Mouse (Mus musculus) limb, embryonic 11.5 days (tissue): ENCODE measurements at regions not wholly inside any gene's neighbourhood (a gene's known extent, or its start where the extent isn't known, plus 50 kb on each side); places are given as distances from the start of the nearest gene placed in this dataset.

Experiments
- ATAC-seq: fragments of 200-750 bp; cut with Nextera tagmentation; 2 replicates; pipeline ENCODE4 v1.8.0; 2017; ENCODE audit warnings: low read depth; ENCODE audit not compliant: insufficient number of reproducible peaks, low FRiP score, low TSS enrichment
- DNase-seq: peaks from one replicate; pipeline ENCODE4 v3.0.0-alpha.2; 2015; ENCODE audit warnings: low spot score
- H3K27ac ChIP-seq: fragments of 300-500 bp; sonication (generic); replicated peaks from 2 replicates; pipeline ENCODE4 v1.5.1; 2014; ENCODE audit warnings: low read depth, mild to moderate bottlenecking, low read length
- H3K27me3 ChIP-seq: fragments of 300-500 bp; sonication (generic); 2 replicates; pipeline ENCODE4 v1.6.1; 2014; ENCODE audit warnings: mild to moderate bottlenecking, low read length, mixed read lengths; ENCODE audit not compliant: control insufficient read depth, insufficient read depth
- H3K36me3 ChIP-seq: fragments of 300-500 bp; sonication (generic); 2 replicates; pipeline ENCODE4 v1.6.1; 2014; ENCODE audit warnings: mild to moderate bottlenecking, low read length, moderate library complexity, mixed read lengths; ENCODE audit not compliant: control insufficient read depth, insufficient read depth
- H3K4me1 ChIP-seq: fragments of 300-500 bp; sonication (generic); 2 replicates; pipeline ENCODE4 v1.6.1; 2014; ENCODE audit warnings: low read length, mixed read lengths; ENCODE audit not compliant: control insufficient read depth, insufficient read depth
- H3K4me2 ChIP-seq: fragments of 300-500 bp; sonication (generic); 2 replicates; pipeline ENCODE4 v1.6.1; 2014; ENCODE audit warnings: low read depth, mild to moderate bottlenecking, moderate library complexity; ENCODE audit not compliant: severe bottlenecking
- H3K4me3 ChIP-seq: fragments of 300-500 bp; sonication (generic); 2 replicates; pipeline ENCODE4 v1.5.1; 2014; ENCODE audit warnings: low read depth, low read length
- H3K9ac ChIP-seq: fragments of 300-500 bp; sonication (generic); 2 replicates; pipeline ENCODE4 v1.6.1; 2014; ENCODE audit warnings: mild to moderate bottlenecking, low read length
- H3K9me3 ChIP-seq: fragments of 300-500 bp; sonication (generic); 2 replicates; pipeline ENCODE4 v1.6.1; 2016; ENCODE audit warnings: low read length; ENCODE audit not compliant: control insufficient read depth
- WGBS: fragments of 180-500 bp; shearing (Covaris S2); extraction: QIAGEN DNeasy Blood & Tissue Kit; methylation state at CpG from one replicate; pipeline ENCODE4 v1.1.7; 2014; 5-methylcytosine and 5-hydroxymethylcytosine counted together

DNA sequence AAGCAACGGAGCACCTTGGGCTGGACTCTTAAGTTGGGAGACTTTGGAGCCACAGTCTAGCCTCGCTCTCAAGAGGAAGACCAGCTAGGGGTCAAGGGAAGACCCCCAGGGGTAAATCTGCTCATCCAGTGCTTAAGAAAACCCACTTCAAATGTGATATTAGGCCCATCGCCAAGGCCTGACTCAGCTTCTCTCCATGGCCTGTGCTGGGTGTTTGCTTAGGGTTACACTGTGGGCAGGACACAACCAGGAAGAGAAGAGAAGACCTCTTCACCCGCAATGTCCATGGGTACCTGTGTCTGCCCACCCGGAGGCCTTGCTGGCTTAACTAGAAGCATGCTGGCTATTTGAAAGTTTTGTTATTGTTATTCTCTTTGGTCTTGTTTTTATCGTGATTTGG lies 151.0 kb upstream of the Tmc1 start:
- H3K27ac ChIP-seq: no peak overlapping the region
- 90% methylated on average over 6 of the region's 6 CpGs for WGBS
- ATAC-seq: no peak

DNA sequence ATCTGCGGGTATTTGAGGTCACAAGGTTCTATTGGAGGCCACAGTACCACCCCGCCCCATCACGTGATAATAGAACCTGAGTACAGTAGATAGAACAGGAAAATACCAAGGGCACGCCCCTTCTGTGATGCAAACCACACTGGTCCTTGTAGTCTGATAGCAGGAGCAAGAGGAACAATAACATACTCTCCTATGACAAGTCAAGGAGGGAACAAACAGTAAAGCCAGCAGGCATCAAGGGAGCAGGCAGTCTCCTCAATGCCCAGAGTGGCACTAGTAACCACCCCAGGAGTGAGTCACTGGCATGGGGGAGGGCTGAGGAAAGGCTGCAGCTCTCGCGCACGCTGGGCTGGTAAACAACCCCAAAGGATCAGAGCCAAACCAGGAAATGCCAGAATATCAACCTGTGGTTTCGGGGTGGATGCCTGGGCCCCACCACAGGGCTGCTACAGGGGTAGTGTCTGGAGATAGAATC lies 150.5 kb upstream of the Tmc1 start:
- DNase-seq (no peak), ATAC-seq (no peak)
- WGBS: 84% methylated on average over 8 of the region's 8 CpGs
- Histone ChIP-seq H3K27me3 (no peaks in the 10 kb centered on the region), H3K36me3 (no peaks in the 10 kb centered on the region), H3K4me2 (no peak overlapping the region), H3K9me3 (no peaks in the 10 kb centered on the region), H3K4me1 (no peaks in the 10 kb centered on the region), H3K27ac (no peak overlapping the region), H3K9ac (no peak overlapping the region), H3K4me3 (no peak overlapping the region)

More for the DNA sequence above, 151.0 kb upstream of the Tmc1 start:
- no peak overlapping the region for H3K4me3 ChIP-seq
- no peaks in the 10 kb centered on the region for H3K9me3 ChIP-seq
- no peak overlapping the region for H3K9ac ChIP-seq
- H3K4me1 ChIP-seq: no peaks in the 10 kb centered on the region
- no peaks in the 10 kb centered on the region for H3K36me3 ChIP-seq
- no peak overlapping the region for H3K4me2 ChIP-seq
- no peak for DNase-seq
- H3K27me3 ChIP-seq: no peaks in the 10 kb centered on the region

DNA sequence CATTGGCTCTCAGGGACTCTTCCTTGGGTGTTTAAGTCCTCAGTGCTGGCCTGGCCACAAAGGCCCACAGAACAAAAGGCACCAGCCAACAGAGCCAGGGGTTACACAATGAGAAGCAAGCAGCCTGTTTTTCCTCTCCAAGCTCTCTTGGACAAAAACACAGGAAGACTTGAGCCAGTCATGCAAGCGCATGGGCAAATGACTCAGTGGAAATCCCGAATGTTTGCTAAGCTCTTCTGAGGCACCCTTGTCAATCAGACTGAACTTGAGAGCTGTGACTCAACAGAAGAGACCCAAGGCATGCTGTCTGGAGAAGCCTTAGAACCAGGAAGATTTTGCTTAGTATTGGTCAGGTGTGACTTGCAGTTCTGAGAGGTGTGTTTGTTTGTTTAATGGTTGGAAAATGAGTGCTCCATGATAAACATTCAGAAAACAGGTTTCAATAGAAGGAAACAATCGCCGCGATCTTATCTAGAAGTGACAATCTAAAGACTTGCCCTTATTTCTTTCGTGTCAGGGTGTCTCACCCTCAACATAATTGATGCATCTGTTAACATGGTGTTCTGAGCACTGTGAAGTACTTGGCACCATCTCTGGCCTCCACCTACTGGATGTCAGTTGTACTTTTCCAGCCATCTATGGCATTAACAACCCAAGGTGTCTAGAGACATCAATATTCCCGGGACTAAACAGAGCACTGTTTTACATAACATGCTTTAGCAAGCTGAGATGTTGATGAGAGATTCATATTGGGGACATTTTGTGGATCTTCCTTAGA lies 124.0 kb upstream of the Tmc1 start:
- Histone ChIP-seq H3K4me1 (no peaks in the 10 kb centered on the region), H3K4me2 (no peak overlapping the region), H3K9ac (no peak overlapping the region), H3K27me3 (no peaks in the 10 kb centered on the region), H3K27ac (no peak overlapping the region), H3K36me3 (no peaks in the 10 kb centered on the region), H3K9me3 (no peaks in the 10 kb centered on the region), H3K4me3 (no peak overlapping the region)
- WGBS: 86% methylated on average over 7 of the region's 7 CpGs
- ATAC-seq (no peak), DNase-seq (no peak)

DNA sequence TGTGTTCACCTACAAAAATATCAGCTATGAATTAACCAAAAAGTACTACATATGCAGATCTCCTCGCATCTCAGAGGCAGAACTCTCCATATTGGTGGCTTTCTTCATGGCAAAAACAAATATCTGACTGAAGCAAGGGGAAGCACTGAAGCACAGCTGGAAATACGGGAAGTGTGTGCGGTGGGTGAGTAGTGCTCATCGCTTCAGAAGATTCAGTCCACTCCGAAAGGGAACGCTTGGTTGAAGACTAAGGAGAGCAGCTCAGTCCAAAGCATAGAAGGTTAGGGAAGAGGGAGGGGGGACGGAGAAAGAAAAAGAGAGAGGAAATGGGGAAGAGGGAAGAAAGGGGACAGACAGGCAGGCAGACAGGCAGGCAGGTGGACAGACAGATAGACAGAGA lies 114.4 kb upstream of the Tmc1 start:
- Histone ChIP-seq H3K9me3 (no peaks in the 10 kb centered on the region), H3K9ac (no peak overlapping the region), H3K27me3 (no peaks in the 10 kb centered on the region), H3K4me1 (no peaks in the 10 kb centered on the region), H3K27ac (no peak overlapping the region), H3K4me2 (no peak overlapping the region), H3K4me3 (no peak overlapping the region), H3K36me3 (no peaks in the 10 kb centered on the region)
- DNase-seq (no peak), ATAC-seq (no peak)
- 93% methylated on average over 7 of the region's 7 CpGs for WGBS

DNA sequence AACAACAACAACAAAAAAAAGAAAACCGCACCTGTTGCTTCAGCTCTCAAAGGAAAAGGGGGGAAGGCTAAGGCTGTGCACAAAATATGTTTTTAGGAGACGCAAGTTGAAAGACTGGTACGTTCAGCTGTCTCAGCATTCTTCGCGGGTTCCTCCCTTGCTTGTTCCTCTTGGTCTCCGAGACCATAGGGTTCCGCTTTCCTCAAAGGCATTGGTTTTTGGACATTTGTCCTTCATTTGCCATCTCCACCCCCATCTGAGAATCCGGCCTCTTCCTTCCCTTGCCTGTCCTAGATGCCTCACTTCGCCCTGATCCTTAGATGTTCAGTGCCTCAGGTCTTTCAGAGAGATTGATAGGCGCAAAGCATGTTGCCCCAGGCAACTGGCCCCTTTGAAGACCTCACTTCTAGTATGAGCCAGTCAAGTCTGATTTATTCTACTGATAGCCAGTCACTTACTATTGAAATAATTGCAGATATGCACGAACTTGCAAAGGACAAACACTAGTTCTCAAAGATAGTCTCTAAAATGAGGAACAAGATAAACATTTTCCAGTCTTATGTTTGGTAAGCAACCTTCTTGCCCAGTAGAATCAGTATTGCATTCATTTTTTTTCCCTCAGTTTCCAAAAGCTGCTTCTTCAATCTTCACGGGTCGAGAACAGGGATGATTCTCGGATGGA lies 112.6 kb upstream of the Tmc1 start:
- no peaks in the 10 kb centered on the region for H3K4me1 ChIP-seq
- H3K9me3 ChIP-seq: no peaks in the 10 kb centered on the region
- no peaks in the 10 kb centered on the region for H3K27me3 ChIP-seq
- no peak overlapping the region for H3K4me2 ChIP-seq
- H3K9ac ChIP-seq: no peak overlapping the region
- ATAC-seq: no peak
- H3K36me3 ChIP-seq: no peaks in the 10 kb centered on the region
- H3K4me3 ChIP-seq: no peak overlapping the region
- H3K27ac ChIP-seq: no peak overlapping the region
- WGBS: 86% methylated on average over 14 of the region's 14 CpGs
- DNase-seq: no peak

DNA sequence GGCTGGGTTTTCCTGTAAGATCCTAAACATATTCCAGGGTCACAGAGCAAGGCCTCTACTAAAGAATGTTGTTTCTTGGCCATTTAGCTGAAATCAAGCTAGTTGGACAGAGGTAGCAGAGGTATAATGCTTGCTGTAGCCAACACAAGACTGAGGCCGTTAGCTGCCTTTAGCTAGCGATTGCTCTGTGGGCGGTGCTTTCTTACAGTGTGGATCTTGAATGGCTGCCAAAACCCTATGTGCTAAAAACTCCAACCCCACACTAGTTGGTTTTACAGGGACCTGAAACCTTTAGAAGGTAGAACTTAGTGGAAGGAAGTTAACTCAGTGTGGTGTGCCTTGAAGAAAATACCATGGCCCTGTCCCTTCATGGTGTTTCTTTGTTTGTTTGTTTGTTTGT lies 110.9 kb upstream of the Tmc1 start:
- 88% methylated on average over 3 of the region's 3 CpGs for WGBS
- Histone ChIP-seq H3K36me3 (no peaks in the 10 kb centered on the region), H3K27ac (no peak overlapping the region), H3K4me1 (no peaks in the 10 kb centered on the region), H3K9ac (no peak overlapping the region), H3K27me3 (no peaks in the 10 kb centered on the region), H3K4me2 (no peak overlapping the region), H3K4me3 (no peak overlapping the region), H3K9me3 (no peaks in the 10 kb centered on the region)
- ATAC-seq (no peak), DNase-seq (no peak)

DNA sequence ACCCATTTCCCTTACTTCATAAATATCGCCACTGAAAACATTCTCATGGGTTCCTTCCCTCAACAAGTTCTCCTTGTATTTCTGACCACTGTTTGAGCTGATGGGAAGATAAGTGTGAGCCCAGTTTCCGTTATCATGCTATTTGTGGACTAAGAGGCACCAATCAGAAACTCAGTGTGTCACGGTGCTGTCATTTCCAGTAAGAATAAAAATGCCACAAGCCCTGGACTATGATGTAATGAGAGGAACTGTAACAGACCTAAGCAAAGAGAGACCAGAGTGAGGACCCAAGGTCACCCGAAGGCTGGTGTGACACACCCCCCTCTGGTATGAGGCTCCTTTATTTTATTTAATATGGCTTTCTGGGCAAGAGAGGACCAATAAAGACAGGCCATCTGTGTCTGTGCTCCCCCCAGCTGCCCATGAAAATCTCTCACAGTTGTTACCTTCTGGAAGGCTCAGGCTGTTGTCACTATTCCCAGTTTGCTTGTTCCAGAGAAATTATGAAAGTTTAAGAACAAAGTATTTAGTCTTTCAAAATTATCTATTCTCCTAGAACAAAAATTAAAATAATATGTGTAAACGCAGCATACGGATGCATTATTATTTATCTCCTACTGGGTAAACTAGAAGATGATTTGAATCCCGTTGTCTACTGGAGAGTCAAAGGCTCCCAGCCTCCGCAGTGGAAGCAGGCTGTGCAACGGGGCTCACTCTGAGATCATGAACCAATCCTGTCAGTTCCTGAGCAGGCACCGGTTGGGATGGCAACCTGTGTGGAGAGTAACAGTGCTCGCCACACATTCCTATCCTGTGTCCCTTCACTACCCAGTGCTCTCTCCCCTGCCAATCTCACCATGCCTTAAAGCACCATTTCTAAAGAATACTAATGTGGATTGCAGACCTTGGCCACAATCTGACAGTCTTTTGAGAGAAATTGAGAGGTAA lies 99.9 kb upstream of the Tmc1 start:
- H3K9me3 ChIP-seq: no peaks in the 10 kb centered on the region
- 87% methylated on average over 11 of the region's 11 CpGs for WGBS
- H3K4me1 ChIP-seq: no peaks in the 10 kb centered on the region
- no peak overlapping the region for H3K9ac ChIP-seq
- DNase-seq (no peak), ATAC-seq (no peak)
- H3K4me2 ChIP-seq: no peak overlapping the region
- H3K27ac ChIP-seq: no peak overlapping the region
- no peak overlapping the region for H3K4me3 ChIP-seq
- no peaks in the 10 kb centered on the region for H3K27me3 ChIP-seq
- H3K36me3 ChIP-seq: no peaks in the 10 kb centered on the region

DNA sequence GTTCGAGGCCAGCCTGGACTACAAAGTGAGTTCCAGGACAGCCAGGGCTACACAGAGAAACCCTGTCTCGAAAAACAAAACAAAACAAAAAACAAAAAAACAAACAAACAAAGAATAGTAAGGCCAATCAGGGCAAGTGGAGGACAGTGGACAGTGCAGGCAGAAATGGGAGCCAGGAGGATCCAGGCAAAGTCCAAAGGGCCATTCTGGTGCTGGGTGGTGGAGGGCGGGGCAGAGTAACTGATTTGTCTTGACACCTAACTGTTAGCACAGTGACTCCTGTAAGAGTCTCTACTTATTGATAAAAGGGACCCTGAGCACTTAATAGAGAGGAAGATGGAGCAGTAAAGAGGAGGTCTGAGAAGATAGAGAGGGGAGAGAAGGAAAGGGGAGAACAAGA lies 98.8 kb upstream of the Tmc1 start:
- Histone ChIP-seq H3K36me3 (no peaks in the 10 kb centered on the region), H3K27ac (no peak overlapping the region), H3K9me3 (no peaks in the 10 kb centered on the region), H3K4me2 (no peak overlapping the region), H3K9ac (no peak overlapping the region), H3K4me3 (no peak overlapping the region), H3K4me1 (no peaks in the 10 kb centered on the region), H3K27me3 (no peaks in the 10 kb centered on the region)
- no peak for DNase-seq
- 89% methylated on average over 3 of the region's 3 CpGs for WGBS
- ATAC-seq: no peak
